Mouse (Mus musculus) megakaryocyte-erythroid progenitor cell, adult 5-6 weeks (primary cell): ENCODE results near the gene Clec4a1. TPM values are rescaled to one million over a fixed set of nuclear protein-coding genes. Genes with fewer than 3 reads are reported as not detected.

ENCODE experiments used
- total RNA-seq, 2 experiments: library from RNA; stranded (forward) in 1 of 2; stranded (reverse) in 1 of 2; fragments of 200-1000, 215-1000 nt in 1 of 2; fragments of >200 nt in 1 of 2; fragmentation: Nextera tagmentation in 1 of 2; gene quantifications; 2 replicates each; pipeline ENCODE4 v1.2.3; 2014 to 2017

Clec4a1 gene
- total RNA-seq, 2 experiments from 2014 or later, result 0.99 TPM; not detected in 1

Other genes starting within 250 kb of the Clec4a1 start
- not detected in 2 replicates for gene Nanog, start 214.4 kb upstream of the Clec4a1 start, total RNA-seq (2014; fragmentation: Nextera tagmentation)
- not detected in 2 replicates for gene Nanog, start 214.4 kb upstream of the Clec4a1 start, total RNA-seq (2017)
- 13.3 and 18.9 TPM in 2 replicates for gene Slc2a3, start 120.2 kb upstream of the Clec4a1 start, total RNA-seq (2014; fragmentation: Nextera tagmentation)
- 21.5 and 26.2 TPM in 2 replicates for gene Slc2a3, start 120.2 kb upstream of the Clec4a1 start, total RNA-seq (2017)
- 10.4 and 18.1 TPM in 2 replicates for gene Foxj2, start 101.9 kb upstream of the Clec4a1 start, total RNA-seq (2014; fragmentation: Nextera tagmentation)
- gene Foxj2, start 101.9 kb upstream of the Clec4a1 start, total RNA-seq (2017), result 4.3 and 11.3 TPM in 2 replicates
- not detected in 2 replicates for gene C3ar1, start 65.7 kb upstream of the Clec4a1 start, total RNA-seq (2014; fragmentation: Nextera tagmentation)
- gene C3ar1, start 65.7 kb upstream of the Clec4a1 start, total RNA-seq (2017), result not detected in 2 replicates
- gene Necap1, start 47.4 kb upstream of the Clec4a1 start, total RNA-seq (2014; fragmentation: Nextera tagmentation), result 12.1 and 16.3 TPM in 2 replicates
- gene Necap1, start 47.4 kb upstream of the Clec4a1 start, total RNA-seq (2017), result 6.8 and 9.7 TPM in 2 replicates
- gene Clec4a3, start 30.7 kb downstream of the Clec4a1 start, total RNA-seq (2014; fragmentation: Nextera tagmentation), result not detected in 2 replicates
- gene Clec4a3, start 30.7 kb downstream of the Clec4a1 start, total RNA-seq (2017), result not detected in 2 replicates
- not detected in 2 replicates for gene Clec4a4, start 68.5 kb downstream of the Clec4a1 start, total RNA-seq (2014; fragmentation: Nextera tagmentation)
- not detected in 2 replicates for gene Clec4a4, start 68.5 kb downstream of the Clec4a1 start, total RNA-seq (2017)
- gene Clec4b1, start 128.1 kb downstream of the Clec4a1 start, total RNA-seq (2014; fragmentation: Nextera tagmentation), result 4.7 TPM in 1 of 2 replicates, not detected in the other
- gene Clec4b1, start 128.1 kb downstream of the Clec4a1 start, total RNA-seq (2017), result 6.6 TPM in 1 of 2 replicates, not detected in the other
- gene Clec4a2, start 184.6 kb downstream of the Clec4a1 start, total RNA-seq (2014; fragmentation: Nextera tagmentation), result 2.3 TPM in 1 of 2 replicates, not detected in the other
- 3.2 TPM in 1 of 2 replicates, not detected in the other for gene Clec4a2, start 184.6 kb downstream of the Clec4a1 start, total RNA-seq (2017)